Mouse (Mus musculus): ENCODE measurements around the gene Dgkq. TPM values are rescaled to one million over a fixed set of nuclear protein-coding genes. Genes with fewer than 3 reads are reported as not detected.
A peak's percentile ranks its signal among the peaks of the same experiment; 100 is the strongest.

Gene Dgkq
- total and polyA plus RNA-seq, 3 experiments, result 4.5 to 12.3 (median 7.9) TPM

GRCm38 (mm10) chr5:108654444-108654990 is 15.0 kb downstream of the Dgkq start:
- DNase-seq (ENCODE audit: low spot score), result no peak
- no peak for ATAC-seq (ENCODE audit: extremely low read depth, insufficient number of reproducible peaks, low FRiP score, poor library complexity, severe bottlenecking)
- peaks cover 99% of the 10 kb centered on the region for H3K36me3 ChIP-seq (replicated peaks)
- no peak overlapping the region for H3K4me3 ChIP-seq (ENCODE audit: low read depth, low read length)
- no peaks in the 10 kb centered on the region for H3K9me3 ChIP-seq (replicated peaks)
- H3K27me3 ChIP-seq (ENCODE audit: insufficient read depth, low read length), result no peaks in the 10 kb centered on the region
- no peak for TF ChIP-seq TAL1 (conservative IDR thresholded peaks at IDR 0.05; ENCODE audit: low read depth, low read length)
- TF ChIP-seq POLR2AphosphoS5 (IDR thresholded peaks at IDR 0.05; ENCODE audit: insufficient replicate concordance, low read depth, low read length), result no peak
- TF ChIP-seq GATA1 (IDR thresholded peaks at IDR 0.05; ENCODE audit: borderline replicate concordance, low read length), result no peak
- no peak for TF ChIP-seq CTCF (IDR thresholded peaks at IDR 0.05; ENCODE audit: low read depth, low read length)
- no peak for TF ChIP-seq GATA2 (IDR thresholded peaks at IDR 0.05; ENCODE audit: borderline replicate concordance, low read depth, low read length)
- H3K4me1 ChIP-seq (ENCODE audit: insufficient read depth, low read depth, low read length), result peaks cover 41% of the 10 kb centered on the region

- DNase-seq (ENCODE audit: low spot score) (no peak), ATAC-seq (ENCODE audit: extremely low read depth, insufficient number of reproducible peaks, low FRiP score, poor library complexity, severe bottlenecking) (no peak)
- peaks cover 99% of the 10 kb centered on the region for H3K36me3 ChIP-seq (replicated peaks)
- H3K4me1 ChIP-seq (ENCODE audit: insufficient read depth, low read depth, low read length), result peaks cover 29% of the 10 kb centered on the region
- no peaks in the 10 kb centered on the region for H3K9me3 ChIP-seq (replicated peaks)
- no peak overlapping the region for H3K4me3 ChIP-seq (ENCODE audit: low read depth, low read length)
- H3K27me3 ChIP-seq (ENCODE audit: insufficient read depth, low read length), result no peaks in the 10 kb centered on the region
- no peak for TF ChIP-seq POLR2AphosphoS5 (IDR thresholded peaks at IDR 0.05; ENCODE audit: insufficient replicate concordance, low read depth, low read length)
- no peak for TF ChIP-seq CTCF (IDR thresholded peaks at IDR 0.05; ENCODE audit: low read depth, low read length)
- no peak for TF ChIP-seq TAL1 (conservative IDR thresholded peaks at IDR 0.05; ENCODE audit: low read depth, low read length)
- no peak for TF ChIP-seq GATA1 (IDR thresholded peaks at IDR 0.05; ENCODE audit: borderline replicate concordance, low read length)
- TF ChIP-seq GATA2 (IDR thresholded peaks at IDR 0.05; ENCODE audit: borderline replicate concordance, low read depth, low read length), result no peak
Observed at GRCm38 (mm10) chr5:108653341-108653740, 16.1 kb downstream of the Dgkq start.

GRCm38 (mm10) chr5:108651823-108652222 is 17.6 kb downstream of the Dgkq start:
- no peaks in the 10 kb centered on the region for H3K9me3 ChIP-seq (replicated peaks)
- no peak for DNase-seq (ENCODE audit: low spot score)
- 0 out of 2 replicates have a peak, but pooled peaks have one; percentile 46 for ATAC-seq (ENCODE audit: extremely low read depth, insufficient number of reproducible peaks, low FRiP score, poor library complexity, severe bottlenecking)
- no peak overlapping the region for H3K4me3 ChIP-seq (ENCODE audit: low read depth, low read length)
- H3K4me1 ChIP-seq (ENCODE audit: insufficient read depth, low read depth, low read length), result peaks cover 23% of the 10 kb centered on the region
- H3K27me3 ChIP-seq (ENCODE audit: insufficient read depth, low read length), result no peaks in the 10 kb centered on the region
- H3K36me3 ChIP-seq (replicated peaks), result peaks cover 100% of the 10 kb centered on the region
- TF ChIP-seq GATA2 (IDR thresholded peaks at IDR 0.05; ENCODE audit: borderline replicate concordance, low read depth, low read length) (no peak), CTCF (IDR thresholded peaks at IDR 0.05; ENCODE audit: low read depth, low read length) (peak; percentile 7; the same call in 1 of the 2 replicates)

GRCm38 (mm10) chr5:108651136-108651720 is 18.2 kb downstream of the Dgkq start:
- TF ChIP-seq CTCF (IDR thresholded peaks at IDR 0.05; ENCODE audit: low read depth, low read length) (no peak), POLR2AphosphoS5 (IDR thresholded peaks at IDR 0.05; ENCODE audit: insufficient replicate concordance, low read depth, low read length) (no peak), GATA2 (IDR thresholded peaks at IDR 0.05; ENCODE audit: borderline replicate concordance, low read depth, low read length) (no peak), GATA1 (IDR thresholded peaks at IDR 0.05; ENCODE audit: borderline replicate concordance, low read length) (no peak), TAL1 (conservative IDR thresholded peaks at IDR 0.05; ENCODE audit: low read depth, low read length) (no peak)
- no peak overlapping the region for H3K4me3 ChIP-seq (ENCODE audit: low read depth, low read length)
- no peaks in the 10 kb centered on the region for H3K9me3 ChIP-seq (replicated peaks)
- H3K27me3 ChIP-seq (ENCODE audit: insufficient read depth, low read length), result no peaks in the 10 kb centered on the region
- H3K4me1 ChIP-seq (ENCODE audit: insufficient read depth, low read depth, low read length), result peaks cover 20% of the 10 kb centered on the region
- DNase-seq (ENCODE audit: low spot score) (no peak), ATAC-seq (ENCODE audit: extremely low read depth, insufficient number of reproducible peaks, low FRiP score, poor library complexity, severe bottlenecking) (no peak)
- H3K36me3 ChIP-seq (replicated peaks), result peaks cover 100% of the 10 kb centered on the region

GRCm38 (mm10) chr5:108650341-108650740 is 19.1 kb downstream of the Dgkq start:
- Histone ChIP-seq H3K27me3 (ENCODE audit: insufficient read depth, low read length) (no peaks in the 10 kb centered on the region), H3K36me3 (replicated peaks) (peaks cover 100% of the 10 kb centered on the region), H3K4me1 (ENCODE audit: insufficient read depth, low read depth, low read length) (peaks cover 15% of the 10 kb centered on the region), H3K9me3 (replicated peaks) (no peaks in the 10 kb centered on the region), H3K4me3 (ENCODE audit: low read depth, low read length) (no peak overlapping the region)
- TF ChIP-seq POLR2AphosphoS5 (IDR thresholded peaks at IDR 0.05; ENCODE audit: insufficient replicate concordance, low read depth, low read length) (no peak), TAL1 (conservative IDR thresholded peaks at IDR 0.05; ENCODE audit: low read depth, low read length) (no peak), GATA2 (IDR thresholded peaks at IDR 0.05; ENCODE audit: borderline replicate concordance, low read depth, low read length) (no peak), GATA1 (IDR thresholded peaks at IDR 0.05; ENCODE audit: borderline replicate concordance, low read length) (no peak), CTCF (IDR thresholded peaks at IDR 0.05; ENCODE audit: low read depth, low read length) (no peak)
- ATAC-seq (ENCODE audit: extremely low read depth, insufficient number of reproducible peaks, low FRiP score, poor library complexity, severe bottlenecking) (no peak), DNase-seq (ENCODE audit: low spot score) (no peak)

- no peaks in the 10 kb centered on the region for H3K27me3 ChIP-seq (ENCODE audit: insufficient read depth, low read length)
- no peak for ATAC-seq (ENCODE audit: extremely low read depth, insufficient number of reproducible peaks, low FRiP score, poor library complexity, severe bottlenecking)
- TF ChIP-seq GATA2 (IDR thresholded peaks at IDR 0.05; ENCODE audit: borderline replicate concordance, low read depth, low read length), result no peak
- no peak for TF ChIP-seq CTCF (IDR thresholded peaks at IDR 0.05; ENCODE audit: low read depth, low read length)
- TF ChIP-seq GATA1 (IDR thresholded peaks at IDR 0.05; ENCODE audit: borderline replicate concordance, low read length), result no peak
- TF ChIP-seq TAL1 (conservative IDR thresholded peaks at IDR 0.05; ENCODE audit: low read depth, low read length), result no peak
- TF ChIP-seq POLR2AphosphoS5 (IDR thresholded peaks at IDR 0.05; ENCODE audit: insufficient replicate concordance, low read depth, low read length), result no peak
- DNase-seq (ENCODE audit: low spot score), result no peak
- H3K9me3 ChIP-seq (replicated peaks), result no peaks in the 10 kb centered on the region
- peaks cover 99% of the 10 kb centered on the region for H3K36me3 ChIP-seq (replicated peaks)
- peaks cover 6% of the 10 kb centered on the region for H3K4me1 ChIP-seq (ENCODE audit: insufficient read depth, low read depth, low read length)
- no peak overlapping the region for H3K4me3 ChIP-seq (ENCODE audit: low read depth, low read length)
Observed at GRCm38 (mm10) chr5:108648937-108649576, 20.4 kb downstream of the Dgkq start.
